Mouse (Mus musculus): Measurements from ENCODE around the gene Gm49322.

Gene Gm49322

GRCm38 (mm10) chr10:80656130-80656862, 50.5 kb downstream of the Gm49322 start:
- peak; percentile 95 for DNase-seq

- no peak for DNase-seq
Observed at GRCm38 (mm10) chr10:80656863-80657623, 51.2 kb downstream of the Gm49322 start, which contains the start of gene Btbd2. TSS of gene Btbd2 (minus strand) at chr10:80657071.

- DNase-seq, result no peak
Observed at GRCm38 (mm10) chr10:80658194-80658840, 52.5 kb downstream of the Gm49322 start.

GRCm38 (mm10) chr10:80658841-80659202, 53.0 kb downstream of the Gm49322 start:
- no peak for DNase-seq

GRCm38 (mm10) chr10:80659213-80659612, 53.4 kb downstream of the Gm49322 start:
- peak; percentile 85 for DNase-seq

- peak; percentile 69 for DNase-seq
Observed at GRCm38 (mm10) chr10:80661149-80661548, 55.3 kb downstream of the Gm49322 start.

- no peak for DNase-seq
Observed at GRCm38 (mm10) chr10:80663485-80664196, 57.8 kb downstream of the Gm49322 start.

GRCm38 (mm10) chr10:80664197-80665015, 58.6 kb downstream of the Gm49322 start:
- DNase-seq, result peak; percentile 95

GRCm38 (mm10) chr10:80665016-80665380, 59.2 kb downstream of the Gm49322 start:
- peak; percentile 82 for DNase-seq

Data from kidney, adult 18-20 months (tissue).